Mouse (Mus musculus) brain, embryonic 18.5 days (tissue): ENCODE results near the gene Dmap1.

Experiments
- DNase-seq: peaks from one replicate; pipeline ENCODE4 v3.0.0-alpha.2; 2012; ENCODE audit warnings: low read depth, low spot score

Gene Dmap1

DNA sequence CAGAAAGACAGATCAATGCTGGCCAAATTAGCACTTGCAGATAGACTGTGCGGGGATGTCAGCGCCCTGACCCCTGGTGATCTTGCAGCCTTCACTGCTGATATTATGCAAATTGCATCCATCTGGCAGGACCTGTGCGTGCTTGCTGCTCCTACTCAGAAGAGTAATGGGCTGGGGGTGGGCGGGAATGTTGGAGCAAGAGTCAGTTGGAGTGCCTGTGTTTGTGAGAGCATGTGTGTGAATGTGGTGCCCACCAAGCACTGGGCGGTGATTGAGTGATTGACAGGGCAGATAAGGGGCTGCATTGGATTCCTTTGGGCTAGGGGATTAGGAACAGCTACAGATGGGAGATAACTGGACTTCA, 26.6 kb downstream of the Dmap1 start:
- DNase-seq, result no peak

DNA sequence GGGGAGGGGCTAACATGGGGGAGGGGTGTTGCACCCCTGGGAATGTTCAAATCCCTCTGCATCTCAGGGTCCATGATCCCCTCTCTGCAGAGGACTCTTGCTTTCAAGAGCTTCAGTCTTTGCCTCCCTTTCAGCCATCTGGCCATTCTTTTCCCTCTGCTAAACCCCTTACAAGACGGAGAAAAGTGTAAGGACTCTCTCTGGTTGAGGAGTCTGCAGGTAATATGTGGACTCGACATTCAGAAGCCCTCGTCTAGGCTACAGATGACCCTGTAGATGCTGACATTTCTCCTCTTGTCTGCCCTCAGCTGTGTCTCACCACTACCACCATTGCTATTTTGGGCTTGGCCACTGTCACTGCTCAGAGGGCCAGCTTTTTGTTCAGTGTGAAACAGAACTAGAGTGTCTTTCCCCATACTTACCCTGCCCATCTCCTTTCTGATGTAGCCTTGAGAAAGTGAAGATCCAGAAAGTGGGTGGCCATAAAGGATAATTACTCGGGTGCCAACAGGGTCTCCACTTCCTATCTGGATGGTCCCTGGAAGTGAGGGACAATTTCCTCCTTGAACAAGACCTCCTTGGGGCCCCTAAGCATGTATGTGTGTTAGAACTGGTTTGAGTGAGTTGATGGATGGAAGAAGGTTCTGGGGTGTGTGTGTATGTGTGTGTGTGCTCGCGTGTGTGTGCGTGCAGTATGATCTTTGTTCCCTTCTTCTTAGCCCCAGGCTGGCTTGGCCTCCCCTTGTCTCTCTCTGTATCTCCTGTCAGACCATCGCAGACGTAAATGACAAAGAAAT, 27.2 kb downstream of the Dmap1 start:
- no peak for DNase-seq

DNA sequence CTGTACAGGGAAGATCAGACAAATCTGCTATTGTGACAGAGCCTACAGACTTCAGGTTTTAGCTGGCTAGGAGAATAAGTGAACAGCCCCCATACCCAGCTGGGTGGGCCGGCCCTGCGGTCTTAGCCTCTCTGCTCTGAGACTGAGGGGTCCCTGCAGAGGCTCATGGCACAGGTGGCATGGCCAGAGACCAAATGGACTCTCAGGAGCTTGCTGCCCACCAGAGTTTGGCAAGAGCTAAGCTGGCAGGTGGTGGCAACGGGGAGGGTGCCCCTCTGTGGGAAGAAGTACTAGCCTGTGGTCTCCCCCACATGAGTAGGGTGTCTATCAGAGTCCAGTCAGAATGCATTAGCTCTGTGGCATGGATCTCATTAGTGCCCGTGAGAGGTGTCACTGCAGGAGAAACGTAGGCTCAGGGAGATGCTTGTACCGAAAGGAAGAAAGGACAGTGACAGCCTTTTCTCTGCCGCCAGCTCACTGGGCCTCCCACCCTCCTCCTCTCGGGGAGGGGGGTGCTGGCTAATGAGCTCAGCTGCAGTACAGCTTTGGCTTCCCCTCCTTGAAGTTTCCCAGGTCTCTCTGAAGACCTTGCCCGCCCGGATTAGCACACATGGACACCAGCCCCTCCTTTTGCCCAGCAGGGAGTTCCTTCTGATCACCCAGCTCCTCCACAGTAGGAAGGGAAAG, 27.9 kb downstream of the Dmap1 start:
- no peak for DNase-seq

DNA sequence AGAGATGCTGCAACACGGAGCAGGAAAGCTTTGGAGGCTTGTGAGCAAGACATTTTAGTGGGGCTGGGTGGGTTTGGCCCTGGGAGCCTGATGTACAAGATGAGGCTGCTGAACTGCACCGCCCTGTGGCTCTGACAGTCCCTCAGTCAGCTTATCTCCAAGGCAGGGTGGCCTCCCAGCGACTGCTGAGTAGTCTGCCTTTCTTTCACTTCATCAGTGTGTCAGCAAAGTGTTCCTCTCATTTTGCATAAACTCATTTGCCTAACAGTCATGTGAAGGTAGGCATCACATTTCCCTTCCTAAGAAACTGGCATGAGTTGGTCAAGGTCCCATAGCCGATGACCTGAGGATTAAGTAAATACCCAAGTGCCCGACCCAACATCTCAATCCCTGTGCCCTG, 29.3 kb downstream of the Dmap1 start:
- no peak for DNase-seq

DNA sequence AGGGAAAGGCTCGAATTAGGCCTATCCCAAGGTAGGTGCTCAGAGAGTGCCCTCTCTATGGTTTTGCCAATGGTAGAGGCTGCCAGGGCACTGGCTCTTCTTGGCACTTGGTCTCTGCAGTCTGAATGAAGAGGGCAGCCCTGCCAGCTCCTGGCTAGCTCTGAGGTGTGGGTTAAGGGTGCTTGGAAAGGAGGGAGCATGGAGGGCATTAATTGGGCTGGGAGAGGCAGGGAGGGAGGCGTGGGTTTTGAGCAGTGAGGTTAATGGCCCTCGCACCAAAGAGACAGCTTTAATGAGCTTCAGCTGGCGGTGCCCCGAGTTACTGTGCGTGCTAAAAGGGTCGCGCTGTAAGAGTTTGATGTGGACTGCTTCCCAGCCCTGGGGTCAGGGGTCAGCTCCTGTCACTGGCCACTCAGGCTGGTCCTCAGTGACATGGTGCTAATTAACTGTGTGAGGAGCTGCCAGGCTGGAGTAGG, 30.4 kb downstream of the Dmap1 start:
- DNase-seq, result no peak

DNA sequence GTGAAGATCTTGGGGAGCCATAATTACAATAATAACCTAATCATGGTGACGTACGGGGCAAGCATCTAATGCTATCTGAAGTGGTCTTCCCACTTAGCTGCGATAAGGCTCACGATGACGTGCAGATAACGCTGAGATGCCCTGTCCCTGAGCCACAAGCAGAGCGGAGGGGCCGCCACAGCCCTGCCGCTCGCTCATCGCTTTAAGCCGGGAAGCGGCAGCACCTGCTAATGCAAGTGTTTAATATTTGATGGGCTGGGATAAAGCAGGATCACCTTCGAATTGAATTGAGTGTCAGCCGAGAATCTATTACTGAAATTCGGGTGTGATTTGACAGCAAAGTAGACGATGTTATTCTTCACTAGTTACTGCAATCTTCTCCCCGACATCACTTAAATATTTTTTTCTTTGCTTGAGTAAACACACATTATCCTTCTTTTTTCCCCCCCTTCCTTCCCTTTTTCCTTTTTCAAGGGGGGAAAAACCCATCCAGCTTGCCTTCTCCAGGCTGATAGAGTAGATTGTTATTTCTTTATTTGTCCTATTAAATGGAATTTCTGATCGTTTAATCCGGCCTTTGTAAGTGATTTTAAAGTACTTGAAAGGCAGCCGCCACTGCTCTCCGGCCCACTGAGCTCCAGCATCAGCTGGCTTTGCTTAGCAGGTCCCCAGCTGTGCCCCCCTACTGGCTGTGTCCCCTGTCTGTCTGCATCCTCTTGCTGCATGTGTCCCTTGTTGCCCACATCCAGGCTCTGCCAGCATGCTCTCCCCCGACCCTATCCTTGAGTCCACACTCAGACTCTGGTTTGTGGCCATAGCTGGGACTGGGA, 34.9 kb downstream of the Dmap1 start:
- no peak for DNase-seq

DNA sequence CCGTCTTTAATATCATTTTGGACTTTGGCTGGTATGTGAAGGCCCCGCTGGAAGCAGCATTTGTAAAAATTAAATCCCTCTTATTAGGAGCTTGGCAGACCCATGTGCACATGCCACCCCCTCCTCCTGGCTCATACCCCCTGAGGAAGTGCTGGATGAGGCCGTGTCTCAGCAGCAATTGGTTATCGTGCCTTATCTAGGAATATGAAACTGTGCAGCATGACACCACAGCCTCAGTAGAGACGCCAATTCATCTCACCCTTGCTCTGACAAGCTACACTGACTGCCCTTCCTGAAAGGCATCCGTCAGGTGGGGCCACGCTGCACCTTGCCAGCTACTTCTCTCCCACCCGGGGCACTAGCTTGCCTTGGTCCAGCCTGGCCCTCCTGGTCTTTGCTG, 35.6 kb downstream of the Dmap1 start:
- no peak for DNase-seq

DNA sequence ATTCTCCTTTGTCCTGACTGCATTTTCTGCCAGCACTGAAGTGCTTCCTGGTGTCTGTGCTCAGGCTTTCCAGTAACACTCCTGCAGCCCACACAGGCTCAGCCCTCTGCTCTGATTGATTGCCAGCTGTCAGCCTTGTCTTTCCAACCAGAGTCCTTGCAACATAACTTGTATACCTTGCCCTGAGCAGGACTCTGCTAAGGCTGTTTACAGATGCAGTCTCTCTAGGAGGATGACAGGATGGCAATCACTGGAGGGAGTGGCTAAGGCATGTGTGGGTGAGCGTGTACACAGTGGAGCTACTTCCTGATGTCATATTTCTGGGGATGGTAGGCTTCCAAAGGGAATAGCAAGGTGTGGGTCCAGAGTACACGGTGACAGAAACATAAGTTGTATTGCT, 36.2 kb downstream of the Dmap1 start:
- DNase-seq, result no peak

DNA sequence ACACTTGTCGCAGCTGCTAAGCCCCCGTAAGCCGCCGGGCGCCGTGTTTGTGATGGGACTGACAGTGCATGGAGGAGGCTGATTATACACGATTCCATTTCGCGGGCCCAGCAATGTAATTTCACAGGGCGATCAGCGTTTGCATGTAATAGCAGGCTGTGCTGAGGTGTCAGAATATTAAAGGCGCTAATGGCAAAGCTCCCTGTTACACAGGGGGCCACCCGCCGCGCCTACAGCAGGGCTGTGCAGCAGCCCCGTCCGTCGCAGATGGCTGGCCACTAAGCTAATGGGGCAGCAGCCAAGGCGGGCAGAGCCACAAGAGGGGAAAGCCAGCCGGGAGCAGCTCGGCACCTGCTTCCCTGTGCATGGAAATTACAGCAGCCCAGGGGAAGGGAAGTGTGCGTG, 37.0 kb downstream of the Dmap1 start:
- no peak for DNase-seq

DNA sequence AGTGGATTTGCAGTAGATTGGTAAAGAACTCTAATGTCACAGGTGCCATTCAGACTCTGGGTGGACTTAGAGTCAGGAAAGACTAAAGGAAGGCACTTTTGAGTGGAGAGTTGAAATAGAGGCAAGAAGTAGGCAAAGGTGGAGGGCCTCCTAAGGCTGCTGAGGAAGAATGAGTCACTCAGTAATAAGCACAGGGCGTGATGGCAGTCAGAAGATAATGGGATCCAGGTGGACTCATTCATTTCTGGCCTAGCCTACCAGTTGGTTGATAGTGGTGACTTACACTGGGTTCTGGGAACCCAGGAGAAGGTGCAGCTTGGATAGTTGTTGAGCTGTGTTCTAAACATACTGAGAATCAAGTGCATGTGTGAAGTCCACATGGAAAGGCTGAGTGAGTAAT, 40.3 kb downstream of the Dmap1 start:
- DNase-seq, result no peak

DNA sequence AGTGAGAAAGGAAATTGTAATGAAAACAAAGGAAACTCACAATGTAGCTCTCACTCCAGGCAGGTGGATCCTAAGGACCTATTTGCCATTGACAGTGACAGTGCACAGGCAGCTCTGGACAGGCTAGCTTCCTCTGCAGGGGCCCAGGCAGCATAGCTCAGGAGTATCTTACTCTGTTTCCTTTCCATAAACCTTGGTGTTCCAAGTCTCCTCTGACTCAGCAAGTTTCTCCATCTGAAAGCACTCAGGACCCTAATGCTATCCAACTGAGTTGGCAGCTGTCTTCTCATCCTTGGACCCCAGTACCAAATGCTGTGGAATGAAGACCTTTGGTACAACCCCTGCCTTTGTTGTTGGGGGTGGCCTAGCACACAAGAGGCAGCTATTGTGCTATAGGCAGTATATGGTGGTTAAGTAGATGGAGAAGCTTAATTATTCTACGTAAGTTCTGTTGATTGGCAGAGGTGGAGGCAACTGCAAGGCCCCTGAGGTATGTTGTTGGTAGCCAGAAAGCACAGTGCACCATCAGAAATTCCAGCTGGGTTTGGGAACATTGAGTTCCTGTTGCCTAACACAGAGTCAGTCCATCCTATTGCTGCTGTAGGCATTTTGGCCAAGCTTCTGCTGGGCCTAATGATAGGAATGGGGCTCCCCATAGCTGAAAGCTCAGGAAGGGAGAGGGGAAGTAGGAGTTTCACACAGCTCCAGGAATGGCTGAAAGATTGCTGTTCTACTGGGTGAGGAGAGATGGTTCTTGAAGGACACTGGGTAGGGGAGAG, 41.0 kb downstream of the Dmap1 start:
- DNase-seq, result no peak

DNA sequence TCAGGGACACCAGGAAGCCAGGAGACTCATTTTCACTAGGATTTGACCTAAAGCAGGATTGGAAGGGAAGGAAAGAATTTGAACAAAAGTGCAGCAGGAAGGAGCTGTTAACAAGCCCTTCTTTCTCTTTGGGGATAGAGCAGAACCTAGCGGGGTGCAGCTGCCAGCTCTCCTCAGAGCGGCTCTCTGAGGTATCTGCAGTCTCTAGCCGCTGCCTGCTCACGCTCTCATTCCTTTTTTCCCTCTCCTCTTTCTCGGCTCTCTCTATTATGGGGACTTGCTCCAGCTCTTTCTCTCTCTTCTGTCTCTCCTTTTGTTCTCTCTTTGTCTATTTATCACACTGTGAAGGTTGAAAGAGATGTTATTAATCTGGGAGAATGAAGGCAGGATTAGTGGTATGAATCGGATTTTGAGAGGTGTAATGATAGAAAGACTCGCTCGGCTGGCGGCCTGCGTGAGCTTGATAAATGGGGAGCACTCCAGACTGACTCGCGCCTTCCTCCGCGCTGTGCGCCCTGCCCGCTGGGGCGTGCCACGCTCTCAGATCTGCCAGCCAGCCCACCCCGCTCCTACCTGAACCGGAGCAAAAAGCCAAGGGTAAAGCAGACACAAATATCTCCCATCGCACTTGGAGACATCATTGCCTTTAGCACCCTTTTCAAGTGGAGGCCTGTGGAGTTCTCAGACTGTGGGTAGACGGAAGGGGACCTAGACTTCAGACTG, 45.0 kb downstream of the Dmap1 start:
- DNase-seq, result no peak

DNA sequence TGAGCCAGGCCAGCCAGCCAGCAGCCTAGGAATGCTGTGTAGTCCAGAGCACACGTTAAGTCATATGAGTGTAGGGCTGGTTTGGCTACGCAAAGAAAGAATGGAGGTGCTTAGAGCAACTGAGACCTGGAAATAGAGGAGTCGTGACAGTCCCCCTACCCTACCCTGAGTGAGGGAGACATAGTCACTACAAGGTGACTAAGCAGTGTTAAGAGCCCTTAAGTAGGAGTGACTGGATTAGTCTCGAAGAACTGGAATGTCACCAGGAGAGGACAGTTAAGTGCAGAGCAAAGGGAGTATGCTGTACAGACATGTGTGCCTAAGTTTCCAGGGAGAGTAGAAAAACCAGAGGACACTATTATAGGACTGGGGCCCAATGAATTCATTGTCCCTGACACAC, 45.9 kb downstream of the Dmap1 start:
- DNase-seq, result no peak

DNA sequence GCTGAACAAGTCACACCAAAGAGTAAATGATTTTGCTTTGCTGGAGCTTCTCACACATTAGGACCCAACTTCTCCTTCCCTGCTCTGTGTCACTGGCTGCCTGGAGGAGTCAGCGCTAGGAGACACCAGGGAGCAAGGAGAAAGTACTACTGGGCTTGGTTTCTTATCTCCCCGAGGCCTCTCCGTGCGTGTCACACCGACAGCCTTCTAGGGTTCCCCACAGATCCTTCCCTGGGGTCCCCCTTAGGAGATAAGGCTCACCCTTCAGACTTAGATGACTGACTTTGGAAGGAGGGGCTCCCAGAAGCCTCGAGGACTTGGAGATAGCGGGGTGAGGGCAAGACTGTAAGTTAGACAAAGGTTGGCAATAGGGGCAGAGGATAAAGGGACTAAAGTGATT, 47.4 kb downstream of the Dmap1 start:
- no peak for DNase-seq

DNA sequence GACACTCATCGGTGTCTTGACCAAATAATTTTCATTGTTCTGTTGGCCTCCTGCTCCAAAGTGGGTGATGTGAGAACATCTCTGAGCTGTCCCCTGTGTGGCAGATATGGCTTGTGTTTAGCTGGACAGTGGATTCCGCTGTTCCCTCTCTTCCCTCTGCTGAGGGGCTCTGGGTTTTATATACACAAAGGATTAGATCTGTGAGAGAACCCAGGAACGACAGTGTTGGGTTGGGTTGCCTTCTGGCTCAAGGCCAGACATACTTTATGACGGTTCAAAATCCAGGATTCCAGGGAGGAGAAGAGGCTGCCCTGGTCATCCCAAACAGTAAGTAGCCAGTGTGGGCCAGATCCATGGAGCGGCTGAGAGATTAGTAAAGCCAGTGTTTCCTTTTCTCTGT, 48.5 kb downstream of the Dmap1 start:
- DNase-seq, result no peak

DNA sequence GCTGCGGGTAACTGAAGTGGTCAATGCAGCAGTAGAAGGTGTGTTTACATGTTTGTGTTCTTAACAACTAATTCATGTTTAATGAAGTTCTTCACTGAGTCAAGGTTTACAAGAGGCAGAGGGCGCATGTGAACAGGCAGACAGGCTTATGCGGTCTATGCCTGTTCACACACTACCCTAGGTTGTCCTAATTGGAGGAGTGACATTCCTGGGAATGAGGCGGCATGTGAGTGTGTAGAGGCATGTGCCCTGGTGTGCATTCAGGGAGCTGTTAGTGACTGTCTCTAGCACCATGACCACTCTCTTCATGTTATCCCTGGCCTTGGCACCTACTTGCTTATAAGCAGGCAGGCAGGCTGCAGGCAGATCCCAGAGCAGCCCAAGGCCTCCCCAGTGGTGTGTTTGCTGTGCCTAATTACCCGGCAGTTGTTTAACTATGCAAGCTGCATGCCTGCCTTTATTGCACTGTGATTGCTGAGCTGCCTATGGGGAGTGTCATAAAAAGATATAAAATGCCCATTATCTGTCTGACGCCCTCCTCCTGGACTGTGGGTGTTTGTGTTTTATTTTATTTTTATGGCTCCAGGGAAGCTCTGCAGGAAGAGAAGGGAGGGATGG, 51.9 kb downstream of the Dmap1 start:
- DNase-seq, result no peak

DNA sequence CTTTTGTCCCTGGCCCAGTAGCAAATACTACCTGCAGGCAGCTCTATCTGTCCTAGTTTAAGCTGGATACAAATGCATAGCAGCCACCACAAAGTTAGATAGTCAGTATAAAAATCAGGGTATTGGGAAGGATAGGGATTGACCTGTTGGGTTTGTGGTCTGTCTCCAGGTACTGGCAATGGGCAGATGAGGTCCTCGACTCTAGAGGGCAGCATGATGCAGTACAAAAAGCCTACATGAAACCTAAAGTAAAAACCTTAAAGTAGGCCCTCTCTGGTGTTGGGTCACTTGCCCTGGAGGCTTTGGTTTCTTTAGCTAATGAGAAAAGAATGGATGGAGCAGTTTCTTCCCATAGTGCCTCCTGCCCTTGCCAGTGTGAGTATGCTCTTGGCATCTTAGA, 53.6 kb downstream of the Dmap1 start:
- no peak for DNase-seq
